Mouse (Mus musculus) liver, postnatal 0 days (tissue): ENCODE data around the gene Shank1.

Experiments used
- CTCF ChIP-seq: sonication (generic); IDR thresholded peaks from 2 replicates; pipeline ENCODE4 v1.5.1; 2016; ENCODE audit warnings: antibody characterized with exemption, low read depth
- EP300 ChIP-seq: IDR thresholded peaks from 2 replicates; pipeline ENCODE4 v1.6.1; 2016; ENCODE audit warnings: antibody characterized with exemption, low read depth, mild to moderate bottlenecking

DNA sequence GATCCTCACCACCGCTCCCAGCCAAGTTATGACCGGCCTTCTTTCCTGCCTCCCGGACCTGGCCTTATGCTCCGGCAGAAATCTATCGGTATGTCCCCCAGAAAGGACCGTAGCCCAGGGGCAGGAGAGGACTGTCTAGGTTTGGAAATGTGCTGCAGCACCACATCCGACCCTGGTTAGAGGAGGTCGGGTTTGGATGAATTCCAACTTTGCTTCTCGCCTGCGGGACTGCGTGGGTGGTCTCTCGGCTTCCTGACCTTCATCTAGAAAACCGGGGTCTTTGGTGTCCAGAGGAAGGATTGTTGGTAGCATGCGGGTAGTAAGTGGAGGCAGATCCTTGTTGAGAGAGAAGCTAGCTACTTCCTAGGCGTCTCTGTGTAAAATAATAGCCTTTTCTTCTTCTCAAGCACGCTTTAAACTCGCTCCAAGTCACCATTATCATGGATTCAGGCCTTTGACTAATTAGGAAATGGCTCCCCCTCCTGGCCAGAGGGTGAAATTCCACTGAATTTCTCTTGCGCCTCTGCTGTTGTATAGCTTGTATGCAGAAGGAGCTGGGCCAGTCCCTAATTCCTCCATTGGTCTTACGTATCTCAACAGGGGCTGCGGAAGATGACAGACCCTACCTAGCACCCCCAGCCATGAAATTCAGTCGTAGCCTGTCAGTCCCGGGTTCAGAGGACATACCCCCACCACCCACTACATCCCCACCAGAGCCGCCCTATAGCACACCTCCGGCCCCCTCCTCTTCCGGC, 41.1 kb downstream of the Shank1 start:
- TF ChIP-seq CTCF (peak; percentile 89), EP300 (no peak)
